Mouse (Mus musculus) CD4-positive, CD25-positive, alpha-beta regulatory T cell, adult 9 weeks (primary cell): Measurements from ENCODE around the gene Mettl21a. TPM values are rescaled to one million over a fixed set of nuclear protein-coding genes. Genes with fewer than 3 reads are reported as not detected.

Experiments
- polyA plus RNA-seq: library from polyadenylated mRNA; unstranded; fragments of 100-300 nt; shearing (Covaris generic); gene quantifications from one replicate; pipeline ENCODE4 v1.2.1, GENCODE M21; 2017

The Mettl21a gene
- polyA plus RNA-seq, result 29.8 TPM

GRCm38 (mm10) chr1:64616881-64617714, at the start of gene Mettl21a:
Mettl21a (minus strand) TSS chr1:64617242.

Other genes starting within 250 kb of the Mettl21a start
- gene Creb1, start 84.6 kb downstream of the Mettl21a start, polyA plus RNA-seq, result 91.2 TPM
- gene Ccnyl1, start 73.2 kb upstream of the Mettl21a start, polyA plus RNA-seq, result 0.63 TPM
- gene Fzd5, start 120.5 kb upstream of the Mettl21a start, polyA plus RNA-seq, result 0.16 TPM